Mouse (Mus musculus) thymus, adult 2 months (tissue): ENCODE measurements around the gene Ptbp1. TPM values are rescaled to one million over a fixed set of nuclear protein-coding genes. Genes with fewer than 3 reads are reported as not detected.

Experiments
- DNase-seq: peaks from one replicate; pipeline ENCODE4 v3.0.0; 2021
- H3K27ac ChIP-seq: fragments of 200-500 bp; 2 replicates; pipeline ENCODE4 v1.5.1; 2012; ENCODE audit warnings: low read length, control low read depth; ENCODE audit not compliant: control insufficient read depth, insufficient read depth
- H3K27me3 ChIP-seq: fragments of 200-500 bp; 2 replicates; pipeline ENCODE4 v1.6.1; 2012; ENCODE audit warnings: mild to moderate bottlenecking, low read length, moderate library complexity, mixed read lengths; ENCODE audit not compliant: control insufficient read depth, insufficient read depth
- H3K36me3 ChIP-seq: fragments of 200-500 bp; 2 replicates; pipeline ENCODE4 v1.6.1; 2012; ENCODE audit warnings: mild to moderate bottlenecking, low read length, moderate library complexity; ENCODE audit not compliant: control insufficient read depth, insufficient read depth
- H3K4me1 ChIP-seq: fragments of 200-500 bp; replicated peaks from 2 replicates; pipeline ENCODE4 v1.6.1; 2012; ENCODE audit warnings: low read length; ENCODE audit not compliant: control insufficient read depth, insufficient read depth
- H3K4me3 ChIP-seq: fragments of 200-500 bp; 2 replicates; pipeline ENCODE4 v1.5.1; 2012; ENCODE audit warnings: mild to moderate bottlenecking, low read length, control low read depth, moderate library complexity; ENCODE audit not compliant: control insufficient read depth, insufficient read depth
- CTCF ChIP-seq: fragments of 200-500 bp; IDR thresholded peaks from 2 replicates; pipeline ENCODE4 v1.5.1; 2012; ENCODE audit warnings: mild to moderate bottlenecking, control low read depth, low read length, moderate library complexity, borderline replicate concordance; ENCODE audit not compliant: control insufficient read depth, poor library complexity, insufficient read depth; ENCODE audit errors: extremely low read depth
- POLR2A ChIP-seq: fragments of 200-500 bp; IDR thresholded peaks from 2 replicates; pipeline ENCODE4 v1.6.1; 2012; ENCODE audit warnings: mild to moderate bottlenecking, low read length, control low read depth, moderate library complexity; ENCODE audit not compliant: control insufficient read depth, poor library complexity, insufficient read depth; ENCODE audit errors: extremely low read depth
- WGBS: fragments of 180-500 bp; shearing (Covaris S2); methylation state at CpG from one replicate; pipeline ENCODE4 v1.1.7; 2018; 5-methylcytosine and 5-hydroxymethylcytosine counted together
- polyA plus RNA-seq: library from polyadenylated mRNA; depleted of rRNA; stranded (reverse); fragments of >200 nt; gene quantifications from 2 replicates; pipeline ENCODE4 v1.2.3, GENCODE M21; 2012

Gene Ptbp1
- polyA plus RNA-seq, 1 experiment: 583 TPM

- no peak for DNase-seq
- Histone ChIP-seq H3K4me1 (peaks cover 12% of the 10 kb centered on the region), H3K27me3 (no peaks in the 10 kb centered on the region), H3K36me3 (no peaks in the 10 kb centered on the region), H3K27ac (no peak overlapping the region), H3K4me3 (no peak overlapping the region)
- no peak for TF ChIP-seq CTCF
- 87% methylated on average over 6 of the region's 6 CpGs for WGBS
Observed at GRCm38 (mm10) chr10:79843476-79843875, 10.8 kb upstream of the Ptbp1 start.

- Histone ChIP-seq H3K4me1 (peaks cover 22% of the 10 kb centered on the region), H3K27ac (no peak overlapping the region), H3K4me3 (no peak overlapping the region), H3K36me3 (no peaks in the 10 kb centered on the region), H3K27me3 (no peaks in the 10 kb centered on the region)
- no peak for DNase-seq
- 86% methylated on average over 5 of the region's 5 CpGs for WGBS
- no peak for TF ChIP-seq CTCF
- no peak for TF ChIP-seq POLR2A
Observed at GRCm38 (mm10) chr10:79846553-79846952, 7.7 kb upstream of the Ptbp1 start.

- peak overlapping the region; percentile 61 for H3K27ac ChIP-seq
- no peak overlapping the region for H3K4me3 ChIP-seq
- TF ChIP-seq CTCF (no peak), POLR2A (no peak)
- no peaks in the 10 kb centered on the region for H3K27me3 ChIP-seq
- H3K36me3 ChIP-seq: no peaks in the 10 kb centered on the region
- WGBS: 31% methylated on average over 8 of the region's 8 CpGs
- DNase-seq: peak; percentile 48
- peaks cover 41% of the 10 kb centered on the region for H3K4me1 ChIP-seq
Observed at GRCm38 (mm10) chr10:79849941-79850628, 4.1 kb upstream of the Ptbp1 start.

- no peaks in the 10 kb centered on the region for H3K27me3 ChIP-seq
- DNase-seq: no peak
- TF ChIP-seq POLR2A (no peak), CTCF (no peak)
- peaks cover 52% of the 10 kb centered on the region for H3K4me1 ChIP-seq
- H3K27ac ChIP-seq: peak overlapping the region; percentile 94
- WGBS: 69% methylated on average over 3 of the region's 3 CpGs
- H3K36me3 ChIP-seq: peaks cover 3% of the 10 kb centered on the region
- no peak overlapping the region for H3K4me3 ChIP-seq
Observed at GRCm38 (mm10) chr10:79851653-79852052, 2.6 kb upstream of the Ptbp1 start.

GRCm38 (mm10) chr10:79852107-79852789, 2.0 kb upstream of the Ptbp1 start:
- peaks cover 58% of the 10 kb centered on the region for H3K4me1 ChIP-seq
- 37% methylated on average over 9 of the region's 9 CpGs for WGBS
- DNase-seq: peak; percentile 41

GRCm38 (mm10) chr10:79852827-79853226, 1.4 kb upstream of the Ptbp1 start:
- H3K4me1 ChIP-seq: peaks cover 63% of the 10 kb centered on the region
- H3K4me3 ChIP-seq: peak overlapping the region; percentile 57
- H3K27me3 ChIP-seq: no peaks in the 10 kb centered on the region
- TF ChIP-seq CTCF: no peak
- no peak for TF ChIP-seq POLR2A
- H3K27ac ChIP-seq: peak overlapping the region; percentile 94
- 49% methylated on average over 8 of the region's 8 CpGs for WGBS
- peaks cover 10% of the 10 kb centered on the region for H3K36me3 ChIP-seq
- peak; percentile 20 for DNase-seq

More at GRCm38 (mm10) chr10:79852107-79852789, 2.0 kb upstream of the Ptbp1 start:
- Histone ChIP-seq H3K4me3 (no peak overlapping the region), H3K36me3 (peaks cover 9% of the 10 kb centered on the region), H3K27me3 (no peaks in the 10 kb centered on the region), H3K27ac (peak overlapping the region; percentile 94)
- TF ChIP-seq CTCF (no peak), POLR2A (no peak)

GRCm38 (mm10) chr10:79853392-79853791, 835 bp upstream of the Ptbp1 start:
- Histone ChIP-seq H3K27ac (peak overlapping the region; percentile 94), H3K4me3 (peak overlapping the region; percentile 57), H3K27me3 (no peaks in the 10 kb centered on the region), H3K36me3 (peaks cover 10% of the 10 kb centered on the region), H3K4me1 (peaks cover 68% of the 10 kb centered on the region)
- WGBS: 2% methylated on average over 15 of the region's 15 CpGs
- TF ChIP-seq POLR2A: no peak
- TF ChIP-seq CTCF: no peak
- peak; percentile 64 for DNase-seq
